Comparison of ENCODE assay signal across 32 mouse cellular contexts in the genomic region with DNA sequence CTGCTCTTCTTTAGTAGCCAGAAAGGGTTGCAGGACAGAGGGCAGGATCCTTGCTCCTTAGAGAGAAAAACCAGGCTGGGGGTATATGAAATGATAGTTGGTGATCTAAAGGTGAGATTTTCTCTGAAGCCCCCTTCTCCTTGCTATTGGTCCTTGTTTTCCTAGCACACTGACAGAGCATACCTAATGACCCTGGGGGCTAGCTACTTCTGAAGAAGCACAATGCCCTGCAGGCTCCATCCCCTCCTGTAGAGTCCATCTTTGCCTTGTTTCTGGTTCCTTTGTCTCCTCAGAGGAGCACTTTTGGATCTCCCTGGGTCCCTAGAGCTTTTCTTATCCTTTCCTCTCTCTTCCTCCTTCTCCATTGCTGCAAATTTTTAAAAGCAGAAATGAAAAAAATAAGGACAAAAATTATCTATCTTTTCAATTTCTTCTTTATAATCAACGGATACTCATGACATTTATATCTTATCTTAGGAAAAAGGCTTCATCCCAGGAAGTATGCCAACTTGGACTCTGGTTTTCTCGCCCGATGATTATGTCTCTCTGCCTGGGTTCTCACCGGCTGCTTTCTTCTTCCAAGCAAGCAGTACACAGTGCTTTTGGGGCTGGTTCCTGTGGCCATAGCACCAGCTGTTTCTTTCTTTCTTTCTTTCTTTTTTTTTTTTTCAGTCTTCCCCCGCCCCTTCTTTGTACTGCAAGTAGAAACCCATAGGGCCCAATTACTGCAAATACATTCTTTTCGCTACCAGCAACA. TPM values are rescaled to one million over a fixed set of nuclear protein-coding genes. Genes with fewer than 3 reads are reported as not detected.
A peak's percentile ranks its signal among the peaks of the same experiment; 100 is the strongest.
DNase-seq lines count a peak whose midpoint lies in the region; ATAC-seq and TF ChIP-seq lines count a peak whose summit lies in the region.
"Had no signal": no experiment of that assay in that cellular context is flagged by ENCODE, and none has a peak within 500 bp of the region (broad histone marks: within the 10 kb centered on the region; RNA-seq: fewer than 3 reads in every experiment).

No protein-coding gene starts in this region.

- no peak overlapping the region for H3K4me2 ChIP-seq in forebrain, embryonic 12.5 days
- H3K4me2 ChIP-seq in hindbrain, postnatal 0 days (ENCODE audit: low read depth, low read length): no peak overlapping the region
- H3K4me2 ChIP-seq in hindbrain, embryonic 14.5 days (replicated peaks): no peak overlapping the region
- no peak overlapping the region for H3K4me2 ChIP-seq in midbrain, embryonic 15.5 days
- H3K4me2 ChIP-seq: embryonic facial prominence, embryonic 13.5 days; heart, embryonic 15.5 days; hindbrain, embryonic 13.5 days; liver, embryonic 15.5 days; lung, embryonic 14.5 days had no signal

- no peak for DNase-seq in forebrain, embryonic 10.5 days (ENCODE audit: extremely low spot score, low spot score)
- DNase-seq in hindbrain, postnatal 0 days (ENCODE audit: low spot score): peak; percentile 3
- no peak for DNase-seq in hindbrain, embryonic 14.5 days (ENCODE audit: low spot score)
- no peak for DNase-seq in limb, embryonic 10.5 days (ENCODE audit: low spot score)
- DNase-seq in layer of hippocampus, adult 8-10 months (ENCODE audit: low spot score in 2 of 2): no peak
- DNase-seq in gastrocnemius, postnatal 14 days: no peak
- DNase-seq: adrenal gland, adult 2 months; cerebellum, adult 11 months; cerebellum, postnatal 10 days; gastrocnemius, postnatal 10 days; heart, postnatal 36 days; kidney, adult 8-10 months; kidney, postnatal 4 days; layer of hippocampus, postnatal 36 days; liver; lung, embryonic 14.5 days; lung, postnatal 14 days; thymus, adult 2 months; thymus, postnatal 4 days had no signal

- H3K9ac ChIP-seq in forebrain, embryonic 12.5 days: no peak overlapping the region
- no peak overlapping the region for H3K9ac ChIP-seq in hindbrain, postnatal 0 days (replicated peaks; ENCODE audit: low read length)
- no peak overlapping the region for H3K9ac ChIP-seq in hindbrain, embryonic 14.5 days
- H3K9ac ChIP-seq in midbrain, embryonic 15.5 days: no peak overlapping the region
- H3K9ac ChIP-seq: embryonic facial prominence, embryonic 13.5 days; heart, embryonic 15.5 days; hindbrain, embryonic 13.5 days; liver, embryonic 15.5 days; lung, embryonic 14.5 days had no signal

- WGBS in forebrain, embryonic 10.5 days: 60% methylated on average over 6 of the region's 6 CpGs
- 41% methylated on average over 6 of the region's 6 CpGs for WGBS in forebrain, embryonic 12.5 days
- 51% methylated on average over 6 of the region's 6 CpGs for WGBS in hindbrain, postnatal 0 days
- WGBS in hindbrain, embryonic 14.5 days: 55% methylated on average over 6 of the region's 6 CpGs
- 84% methylated on average over 6 of the region's 6 CpGs for WGBS in limb, embryonic 10.5 days
- WGBS in midbrain, embryonic 15.5 days: 47% methylated on average over 6 of the region's 6 CpGs

- H3K36me3 ChIP-seq in forebrain, embryonic 10.5 days (replicated peaks): no peaks in the 10 kb centered on the region
- H3K36me3 ChIP-seq in forebrain, embryonic 12.5 days (replicated peaks): no peaks in the 10 kb centered on the region
- no peaks in the 10 kb centered on the region for H3K36me3 ChIP-seq in hindbrain, postnatal 0 days (ENCODE audit: insufficient read depth, low read length)
- no peaks in the 10 kb centered on the region for H3K36me3 ChIP-seq in hindbrain, embryonic 14.5 days (replicated peaks; ENCODE audit: control insufficient read depth, insufficient read depth)
- no peaks in the 10 kb centered on the region for H3K36me3 ChIP-seq in limb, embryonic 10.5 days
- no peaks in the 10 kb centered on the region for H3K36me3 ChIP-seq in midbrain, embryonic 15.5 days (replicated peaks)
- H3K36me3 ChIP-seq: embryonic facial prominence, embryonic 13.5 days; heart, embryonic 10.5 days; heart, embryonic 15.5 days; hindbrain, embryonic 13.5 days; liver, embryonic 15.5 days had no signal

- H3K4me3 ChIP-seq in forebrain, embryonic 10.5 days: no peak overlapping the region
- no peak overlapping the region for H3K4me3 ChIP-seq in forebrain, embryonic 12.5 days (replicated peaks)
- H3K4me3 ChIP-seq in hindbrain, postnatal 0 days (ENCODE audit: low read length): no peak overlapping the region
- H3K4me3 ChIP-seq in hindbrain, embryonic 14.5 days (replicated peaks; ENCODE audit: low read length): no peak overlapping the region
- no peak overlapping the region for H3K4me3 ChIP-seq in limb, embryonic 10.5 days
- H3K4me3 ChIP-seq in midbrain, embryonic 15.5 days: no peak overlapping the region
- H3K4me3 ChIP-seq: embryonic facial prominence, embryonic 13.5 days; heart, embryonic 10.5 days; heart, embryonic 15.5 days; hindbrain, embryonic 13.5 days; liver, embryonic 15.5 days had no signal

- no peak for TF ChIP-seq CTCF in hindbrain, postnatal 0 days (IDR thresholded peaks at IDR 0.05; ENCODE audit: low read depth)

- H3K27ac ChIP-seq in forebrain, embryonic 10.5 days: peak overlapping the region; percentile 68
- H3K27ac ChIP-seq in forebrain, embryonic 12.5 days: no peak overlapping the region
- no peak overlapping the region for H3K27ac ChIP-seq in hindbrain, postnatal 0 days
- no peak overlapping the region for H3K27ac ChIP-seq in hindbrain, embryonic 14.5 days
- peak overlapping the region; percentile 5; the same call in 1 of the 2 replicates for H3K27ac ChIP-seq in limb, embryonic 10.5 days
- H3K27ac ChIP-seq in midbrain, embryonic 15.5 days: peak overlapping the region; percentile 62
- H3K27ac ChIP-seq: embryonic facial prominence, embryonic 13.5 days; heart, embryonic 10.5 days; hindbrain, embryonic 13.5 days; kidney, postnatal 0 days; liver, embryonic 15.5 days had no signal

- intact Hi-C loops in gastrocnemius, postnatal 14 days (cut with DNase I; ENCODE audit: low total_unique reads): no loop called here

- ATAC-seq in forebrain, embryonic 12.5 days (ENCODE audit: low FRiP score): no peak
- no peak for ATAC-seq in hindbrain, postnatal 0 days
- ATAC-seq in hindbrain, embryonic 14.5 days (ENCODE audit: low FRiP score): no peak
- peak; percentile 54; the same call in 1 of the 2 replicates for ATAC-seq in midbrain, embryonic 15.5 days (replicated peaks)
- ATAC-seq: activated CD4-positive, CD25-positive, alpha-beta regulatory T cell, adult 4 months had no signal

- H3K27me3 ChIP-seq in forebrain, embryonic 10.5 days (ENCODE audit: poor library complexity, severe bottlenecking): no peaks in the 10 kb centered on the region
- no peaks in the 10 kb centered on the region for H3K27me3 ChIP-seq in forebrain, embryonic 12.5 days
- H3K27me3 ChIP-seq in hindbrain, postnatal 0 days (ENCODE audit: insufficient read depth, low read length): no peaks in the 10 kb centered on the region
- H3K27me3 ChIP-seq in hindbrain, embryonic 14.5 days (ENCODE audit: control insufficient read depth, insufficient read depth, low read length): no peaks in the 10 kb centered on the region
- no peaks in the 10 kb centered on the region for H3K27me3 ChIP-seq in limb, embryonic 10.5 days (ENCODE audit: low read depth, poor library complexity, severe bottlenecking)
- H3K27me3 ChIP-seq in midbrain, embryonic 15.5 days (replicated peaks): no peaks in the 10 kb centered on the region
- H3K27me3 ChIP-seq: CH12.LX; embryonic facial prominence, embryonic 13.5 days; heart, embryonic 15.5 days; hindbrain, embryonic 13.5 days; liver, embryonic 15.5 days had no signal

- peaks cover 14% of the 10 kb centered on the region for H3K4me1 ChIP-seq in forebrain, embryonic 10.5 days
- peaks cover 6% of the 10 kb centered on the region for H3K4me1 ChIP-seq in forebrain, embryonic 12.5 days
- H3K4me1 ChIP-seq in hindbrain, postnatal 0 days (ENCODE audit: insufficient read depth, low read length): no peaks in the 10 kb centered on the region
- no peaks in the 10 kb centered on the region; the same call in 1 of the 2 replicates for H3K4me1 ChIP-seq in hindbrain, embryonic 14.5 days (replicated peaks; ENCODE audit: control insufficient read depth, insufficient read depth, low read length)
- H3K4me1 ChIP-seq in limb, embryonic 10.5 days: no peaks in the 10 kb centered on the region
- H3K4me1 ChIP-seq in midbrain, embryonic 15.5 days: 0 out of 2 replicates have a peak, but pooled peaks cover 3% of the 10 kb centered on the region
- H3K4me1 ChIP-seq: liver, embryonic 15.5 days had no signal

- H3K9me3 ChIP-seq in forebrain, embryonic 10.5 days: no peaks in the 10 kb centered on the region
- H3K9me3 ChIP-seq in forebrain, embryonic 12.5 days: no peaks in the 10 kb centered on the region
- H3K9me3 ChIP-seq in hindbrain, postnatal 0 days (ENCODE audit: low read length): no peaks in the 10 kb centered on the region
- no peaks in the 10 kb centered on the region for H3K9me3 ChIP-seq in hindbrain, embryonic 14.5 days (ENCODE audit: control insufficient read depth, low read length)
- H3K9me3 ChIP-seq in limb, embryonic 10.5 days (replicated peaks): no peaks in the 10 kb centered on the region
- H3K9me3 ChIP-seq in midbrain, embryonic 15.5 days: no peaks in the 10 kb centered on the region
- H3K9me3 ChIP-seq: embryonic facial prominence, embryonic 13.5 days; heart, embryonic 10.5 days; heart, embryonic 15.5 days; hindbrain, embryonic 13.5 days; liver, embryonic 15.5 days had no signal

RNA-seq across cellular contexts. Expression of gene Slc38a11, which starts 41.7 kb away (rescaled TPM):
- 0.71 and 0.78 TPM in 2 replicates for polyA plus RNA-seq in forebrain, embryonic 10.5 days (2016; fragmentation: Nextera tagmentation; extraction: Ambion mirVana)
- polyA plus RNA-seq in forebrain, embryonic 12.5 days (2016; fragmentation: Nextera tagmentation; extraction: Ambion mirVana): 1.1 and 1.6 TPM in 2 replicates
- 4.1 and 6.0 TPM in 2 replicates for total RNA-seq in hindbrain, postnatal 0 days (2014; rRNA removed)
- polyA plus RNA-seq in hindbrain, postnatal 0 days (2015; fragmentation: Nextera tagmentation; extraction: Ambion mirVana): 1.5 and 1.7 TPM in 2 replicates
- polyA plus RNA-seq in hindbrain, embryonic 14.5 days (2014; fragmentation: Nextera tagmentation; extraction: Ambion mirVana): 1.5 and 3.0 TPM in 2 replicates
- polyA plus RNA-seq in limb, embryonic 10.5 days (2016; fragmentation: Nextera tagmentation; extraction: Ambion mirVana): not detected in 2 replicates
- polyA plus RNA-seq in midbrain, embryonic 15.5 days (2015; fragmentation: Nextera tagmentation; extraction: Ambion mirVana): 0.93 and 1.0 TPM in 2 replicates
- 1 to 10 TPM; 2.6 to 4.7 (median 3.2) TPM for total RNA-seq in layer of hippocampus, adult 8-10 months (2022)
- total RNA-seq in gastrocnemius, postnatal 14 days (2021): 1 to 10 TPM in 1 of 2 experiments, under 1 TPM in 1; 0.97 to 1.2 TPM
- total RNA-seq: CH12.LX; granulocyte monocyte progenitor cell, adult 5-6 weeks had no signal
- polyA plus RNA-seq: activated CD4-positive, CD25-positive, alpha-beta regulatory T cell, adult 4 months; C2C12; heart, embryonic 10.5 days; intestine, embryonic 14.5 days; liver, embryonic 15.5 days; lung, embryonic 14.5 days; thymus, adult 2 months had no signal

Comparison
In these comparisons a context has a peak if more than half of its experiments do, and no peak if none do; other contexts are left out.
1. H3K27ac ChIP-seq: peak in forebrain, embryonic 10.5 days (single experiment), limb, embryonic 10.5 days (single experiment) and midbrain, embryonic 15.5 days (single experiment); none in forebrain, embryonic 12.5 days (single experiment), hindbrain, postnatal 0 days (single experiment) and hindbrain, embryonic 14.5 days (single experiment).